Mouse (Mus musculus): Measurements from ENCODE around the gene Tmed4. TPM values are rescaled to one million over a fixed set of nuclear protein-coding genes. Genes with fewer than 3 reads are reported as not detected.

Tmed4 gene
- polyA plus RNA-seq, 1 experiment from 2014 or later: 95.7 TPM

- H3K9me3 ChIP-seq (ENCODE audit: low read length): no peaks in the 10 kb centered on the region
- H3K4me3 ChIP-seq (ENCODE audit: low read depth, low read length): no peak overlapping the region
- no peaks in the 10 kb centered on the region for H3K4me1 ChIP-seq (ENCODE audit: insufficient read depth, low read depth, low read length)
- DNase-seq (ENCODE audit: low spot score) (no peak), ATAC-seq (no peak)
- TF ChIP-seq EP300 (IDR thresholded peaks at IDR 0.05) (no peak), CTCF (IDR thresholded peaks at IDR 0.05) (no peak)
- no peak overlapping the region for H3K27ac ChIP-seq (ENCODE audit: low read length)
- no peaks in the 10 kb centered on the region for H3K27me3 ChIP-seq (replicated peaks; ENCODE audit: insufficient read depth, low read length)
- no peaks in the 10 kb centered on the region for H3K36me3 ChIP-seq (ENCODE audit: insufficient read depth, low read length)
- no peak overlapping the region for H3K4me2 ChIP-seq (replicated peaks; ENCODE audit: low read depth, low read length)
- 83% methylated on average over 5 of the region's 5 CpGs for WGBS
- no peak overlapping the region for H3K9ac ChIP-seq (replicated peaks; ENCODE audit: low read depth)
Observed at GRCm38 (mm10) chr11:6252248-6252647, 22.4 kb downstream of the Tmed4 start.

DNA sequence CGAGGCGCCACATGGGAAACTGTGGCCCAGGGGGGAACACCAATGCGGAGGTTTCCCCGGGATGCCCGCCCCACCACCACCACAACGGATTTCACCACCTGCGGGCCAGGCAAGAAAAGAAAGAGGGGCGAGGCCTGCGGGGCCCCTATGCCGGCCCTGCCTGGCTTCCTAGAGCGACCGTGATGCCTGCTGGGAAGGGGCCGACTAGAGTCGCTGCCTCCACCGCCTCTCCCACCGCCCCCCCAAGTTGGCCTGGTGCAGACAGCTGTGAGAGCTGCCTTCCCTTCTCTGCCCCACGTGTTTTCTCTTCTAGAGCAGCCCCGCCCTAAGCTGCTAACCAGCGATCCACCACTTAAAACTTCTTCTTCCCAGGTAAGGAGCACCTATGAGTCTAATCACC is 30.0 kb downstream of the Tmed4 start:
- no peak overlapping the region for H3K4me3 ChIP-seq (ENCODE audit: low read depth, low read length)
- H3K27me3 ChIP-seq (replicated peaks; ENCODE audit: insufficient read depth, low read length): no peaks in the 10 kb centered on the region
- ATAC-seq: no peak
- WGBS: 53% methylated on average over 19 of the region's 19 CpGs
- no peak overlapping the region for H3K27ac ChIP-seq (ENCODE audit: low read length)
- H3K9me3 ChIP-seq (ENCODE audit: low read length): no peaks in the 10 kb centered on the region
- H3K36me3 ChIP-seq (ENCODE audit: insufficient read depth, low read length): no peaks in the 10 kb centered on the region
- no peak overlapping the region for H3K9ac ChIP-seq (replicated peaks; ENCODE audit: low read depth)
- DNase-seq (ENCODE audit: low spot score): no peak
- H3K4me1 ChIP-seq (ENCODE audit: insufficient read depth, low read depth, low read length): no peaks in the 10 kb centered on the region
- TF ChIP-seq CTCF (IDR thresholded peaks at IDR 0.05) (no peak), EP300 (IDR thresholded peaks at IDR 0.05) (no peak)
- H3K4me2 ChIP-seq (replicated peaks; ENCODE audit: low read depth, low read length): no peak overlapping the region

DNA sequence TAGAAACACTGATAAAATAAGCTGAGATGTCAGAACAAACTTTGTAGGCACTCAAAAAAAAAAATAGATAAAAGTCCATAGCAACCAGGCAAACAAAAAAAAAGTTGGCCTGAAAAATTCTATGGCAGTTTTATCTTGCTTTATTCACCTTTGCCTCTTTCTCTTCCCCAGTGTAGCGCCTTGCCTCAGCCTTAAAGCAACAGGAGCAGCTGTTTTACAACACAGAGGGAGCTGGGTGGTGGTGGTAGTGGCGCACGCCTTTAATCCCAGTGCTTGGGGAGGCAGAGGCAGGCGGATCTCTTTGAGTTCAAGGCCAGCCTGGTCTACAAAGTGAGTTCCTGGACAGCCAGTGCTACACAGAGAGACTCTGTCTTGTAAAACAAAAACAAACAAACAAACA is 41.6 kb downstream of the Tmed4 start:
- TF ChIP-seq EP300 (IDR thresholded peaks at IDR 0.05) (no peak), CTCF (IDR thresholded peaks at IDR 0.05) (no peak)
- no peak overlapping the region for H3K9ac ChIP-seq (replicated peaks; ENCODE audit: low read depth)
- no peaks in the 10 kb centered on the region for H3K36me3 ChIP-seq (ENCODE audit: insufficient read depth, low read length)
- no peak for ATAC-seq
- H3K9me3 ChIP-seq (ENCODE audit: low read length): no peaks in the 10 kb centered on the region
- H3K4me2 ChIP-seq (replicated peaks; ENCODE audit: low read depth, low read length): no peak overlapping the region
- H3K4me3 ChIP-seq (ENCODE audit: low read depth, low read length): no peak overlapping the region
- 78% methylated on average over 4 of the region's 4 CpGs for WGBS
- no peak overlapping the region for H3K27ac ChIP-seq (ENCODE audit: low read length)
- no peaks in the 10 kb centered on the region for H3K27me3 ChIP-seq (replicated peaks; ENCODE audit: insufficient read depth, low read length)
- DNase-seq (ENCODE audit: low spot score): no peak
- H3K4me1 ChIP-seq (ENCODE audit: insufficient read depth, low read depth, low read length): no peaks in the 10 kb centered on the region

GRCm38 (mm10) chr11:6230012-6230411 is 44.7 kb downstream of the Tmed4 start, which contains the start of gene Npc1l1:
TSS of gene Npc1l1 (minus strand) at chr11:6230143.
- Histone ChIP-seq H3K27ac (ENCODE audit: low read length) (no peak within 1 kb of the TSS), H3K9me3 (ENCODE audit: low read length) (no peaks in the 10 kb centered on the region), H3K36me3 (ENCODE audit: insufficient read depth, low read length) (no peaks in the 10 kb centered on the region), H3K27me3 (replicated peaks; ENCODE audit: insufficient read depth, low read length) (no peaks in the 10 kb centered on the region), H3K4me3 (ENCODE audit: low read depth, low read length) (no peak within 1 kb of the TSS), H3K4me2 (replicated peaks; ENCODE audit: low read depth, low read length) (no peak within 1 kb of the TSS), H3K4me1 (ENCODE audit: insufficient read depth, low read depth, low read length) (no peaks in the 10 kb centered on the region), H3K9ac (replicated peaks; ENCODE audit: low read depth) (no peak within 1 kb of the TSS)
- DNase-seq (ENCODE audit: low spot score) (no peak), ATAC-seq (no peak)
- TF ChIP-seq CTCF (IDR thresholded peaks at IDR 0.05) (no peak), EP300 (IDR thresholded peaks at IDR 0.05) (no peak)
- WGBS: 64% methylated on average over 7 of the region's 7 CpGs

DNA sequence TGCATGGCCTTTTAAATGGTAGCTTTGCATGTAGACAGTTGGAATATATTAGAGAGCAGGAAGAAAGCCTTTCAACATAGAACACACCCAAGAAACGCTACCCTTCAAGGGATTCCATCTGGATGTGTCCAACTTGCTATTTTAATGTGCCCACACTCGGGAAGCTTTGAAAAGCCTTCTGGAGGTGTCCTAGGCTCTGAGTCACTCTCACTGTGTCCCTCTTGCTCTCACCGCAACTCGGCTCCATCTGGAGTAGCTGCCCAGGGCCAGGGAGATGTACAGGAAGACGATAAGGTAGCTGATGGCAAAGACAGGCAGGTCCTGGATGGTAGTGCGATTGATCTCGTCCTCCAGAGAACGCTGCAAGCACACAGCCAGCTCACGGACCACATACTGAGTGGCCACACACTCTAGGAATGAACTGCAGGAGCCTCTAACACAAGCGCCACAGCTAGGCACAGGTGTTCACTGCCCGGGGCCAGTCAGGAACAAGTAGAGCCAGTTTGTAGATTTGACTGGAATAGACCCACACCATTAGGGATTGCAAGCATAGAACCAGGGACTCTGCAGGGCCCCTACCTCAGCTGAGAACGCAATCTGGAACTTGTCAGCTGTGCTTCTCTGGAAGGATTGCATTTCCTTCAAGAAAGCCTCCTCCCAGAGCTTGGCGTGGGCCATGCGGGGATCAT is 50.0 kb downstream of the Tmed4 start:
- TF ChIP-seq EP300 (IDR thresholded peaks at IDR 0.05) (no peak), CTCF (IDR thresholded peaks at IDR 0.05) (no peak)
- ATAC-seq (no peak), DNase-seq (ENCODE audit: low spot score) (no peak)
- H3K36me3 ChIP-seq (ENCODE audit: insufficient read depth, low read length): no peaks in the 10 kb centered on the region
- H3K4me1 ChIP-seq (ENCODE audit: insufficient read depth, low read depth, low read length): no peaks in the 10 kb centered on the region
- no peak overlapping the region for H3K4me3 ChIP-seq (ENCODE audit: low read depth, low read length)
- no peaks in the 10 kb centered on the region for H3K27me3 ChIP-seq (replicated peaks; ENCODE audit: insufficient read depth, low read length)
- no peak overlapping the region for H3K4me2 ChIP-seq (replicated peaks; ENCODE audit: low read depth, low read length)
- H3K27ac ChIP-seq (ENCODE audit: low read length): no peak overlapping the region
- WGBS: 65% methylated on average over 14 of the region's 14 CpGs
- H3K9me3 ChIP-seq (ENCODE audit: low read length): no peaks in the 10 kb centered on the region
- H3K9ac ChIP-seq (replicated peaks; ENCODE audit: low read depth): no peak overlapping the region

GRCm38 (mm10) chr11:6222187-6222586 is 52.5 kb downstream of the Tmed4 start:
- H3K9ac ChIP-seq (replicated peaks; ENCODE audit: low read depth): no peak overlapping the region
- 90% methylated on average over 10 of the region's 10 CpGs for WGBS
- H3K36me3 ChIP-seq (ENCODE audit: insufficient read depth, low read length): no peaks in the 10 kb centered on the region
- no peak overlapping the region for H3K4me2 ChIP-seq (replicated peaks; ENCODE audit: low read depth, low read length)
- no peaks in the 10 kb centered on the region for H3K27me3 ChIP-seq (replicated peaks; ENCODE audit: insufficient read depth, low read length)
- no peaks in the 10 kb centered on the region for H3K9me3 ChIP-seq (ENCODE audit: low read length)
- H3K27ac ChIP-seq (ENCODE audit: low read length): no peak overlapping the region
- TF ChIP-seq EP300 (IDR thresholded peaks at IDR 0.05): no peak
- no peak for TF ChIP-seq CTCF (IDR thresholded peaks at IDR 0.05)
- DNase-seq (ENCODE audit: low spot score): no peak
- ATAC-seq: no peak
- H3K4me1 ChIP-seq (ENCODE audit: insufficient read depth, low read depth, low read length): no peaks in the 10 kb centered on the region
- no peak overlapping the region for H3K4me3 ChIP-seq (ENCODE audit: low read depth, low read length)

Other genes starting within 250 kb of the Tmed4 start
- gene Camk2b, start 208.5 kb downstream of the Tmed4 start, polyA plus RNA-seq (2015; fragmentation: Nextera tagmentation; extraction: Ambion mirVana): 2.9 TPM in 2 replicates
- gene A730071L15Rik, start 74.8 kb downstream of the Tmed4 start, polyA plus RNA-seq (2015; fragmentation: Nextera tagmentation; extraction: Ambion mirVana): 0.39 and 0.50 TPM in 2 replicates
- gene Nudcd3, start 74.5 kb downstream of the Tmed4 start, polyA plus RNA-seq (2015; fragmentation: Nextera tagmentation; extraction: Ambion mirVana): 26.8 TPM in 2 replicates
- gene Npc1l1, start 44.7 kb downstream of the Tmed4 start, polyA plus RNA-seq (2015; fragmentation: Nextera tagmentation; extraction: Ambion mirVana): not detected in 2 replicates
- 38.2 and 41.9 TPM in 2 replicates for gene Ddx56, start 7.1 kb downstream of the Tmed4 start, polyA plus RNA-seq (2015; fragmentation: Nextera tagmentation; extraction: Ambion mirVana)
- 78.8 and 84.1 TPM in 2 replicates for gene Ogdh, start 16.8 kb upstream of the Tmed4 start, polyA plus RNA-seq (2015; fragmentation: Nextera tagmentation; extraction: Ambion mirVana)
- gene Zmiz2, start 114.2 kb upstream of the Tmed4 start, polyA plus RNA-seq (2015; fragmentation: Nextera tagmentation; extraction: Ambion mirVana): 8.6 and 8.7 TPM in 2 replicates
- 3,011 and 3,180 TPM in 2 replicates for gene Ppia, start 140.6 kb upstream of the Tmed4 start, polyA plus RNA-seq (2015; fragmentation: Nextera tagmentation; extraction: Ambion mirVana)
- gene H2afv, start 169.6 kb upstream of the Tmed4 start, polyA plus RNA-seq (2015; fragmentation: Nextera tagmentation; extraction: Ambion mirVana): 259 and 268 TPM in 2 replicates
- 21.4 and 25.5 TPM in 2 replicates for gene Purb, start 201.0 kb upstream of the Tmed4 start, polyA plus RNA-seq (2015; fragmentation: Nextera tagmentation; extraction: Ambion mirVana)
- 5.7 and 6.2 TPM in 2 replicates for gene Myo1g, start 246.1 kb upstream of the Tmed4 start, polyA plus RNA-seq (2015; fragmentation: Nextera tagmentation; extraction: Ambion mirVana)